ENCODE assay signal across 26 mouse cellular contexts in the genomic region with DNA sequence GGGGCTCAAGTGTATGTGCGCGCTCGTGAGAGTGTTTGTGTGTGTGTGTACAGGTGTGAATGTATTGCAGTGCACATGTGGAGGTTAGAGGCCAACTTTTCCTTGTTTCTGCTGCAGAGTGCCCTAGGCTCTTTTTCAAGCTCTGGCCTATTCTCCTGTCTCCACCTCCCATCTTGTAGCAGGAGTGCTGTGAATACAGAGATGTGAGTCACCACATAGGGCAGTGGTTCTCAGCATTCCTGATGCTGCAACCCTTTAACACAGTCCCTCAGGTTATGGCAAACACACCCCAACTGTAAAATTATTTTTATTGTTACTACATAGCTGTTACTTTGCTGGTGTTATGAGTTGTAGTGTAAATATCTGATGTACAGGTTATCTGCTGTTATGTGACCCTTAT. TPM values are rescaled to one million over a fixed set of nuclear protein-coding genes. Genes with fewer than 3 reads are reported as not detected.
DNase-seq lines count a peak whose midpoint lies in the region; ATAC-seq and TF ChIP-seq lines count a peak whose summit lies in the region.
"Had no signal": no experiment of that assay in that cellular context is flagged by ENCODE, and none has a peak within 500 bp of the region (broad histone marks: within the 10 kb centered on the region; RNA-seq: fewer than 3 reads in every experiment).

No protein-coding gene starts in this region.

- no peaks in the 10 kb centered on the region for H3K9me3 ChIP-seq in hindbrain, embryonic 11.5 days (ENCODE audit: control insufficient read depth, low read length)
- H3K9me3 ChIP-seq: embryonic facial prominence, embryonic 13.5 days; embryonic facial prominence, embryonic 15.5 days; forebrain, embryonic 13.5 days; forebrain, embryonic 15.5 days; G1E had no signal

- peaks cover 11% of the 10 kb centered on the region for H3K4me1 ChIP-seq in embryonic fibroblast, embryonic 13.5 days (ENCODE audit: control insufficient read depth, insufficient read depth, low read length)
- H3K4me1 ChIP-seq in hindbrain, embryonic 11.5 days (replicated peaks; ENCODE audit: control insufficient read depth, insufficient read depth, low read length): no peaks in the 10 kb centered on the region
- H3K4me1 ChIP-seq: embryonic facial prominence, embryonic 13.5 days; embryonic facial prominence, embryonic 15.5 days; forebrain, embryonic 13.5 days; forebrain, embryonic 15.5 days had no signal

- peak overlapping the region; percentile 72; the same call in 1 of the 2 replicates for H3K27ac ChIP-seq in embryonic fibroblast, embryonic 13.5 days (ENCODE audit: insufficient read depth, low read length)
- H3K27ac ChIP-seq in hindbrain, embryonic 11.5 days (ENCODE audit: low read depth, low read length): no peak overlapping the region
- H3K27ac ChIP-seq: embryonic facial prominence, embryonic 13.5 days; embryonic facial prominence, embryonic 15.5 days; forebrain, embryonic 13.5 days; forebrain, embryonic 15.5 days had no signal

- ATAC-seq in hindbrain, embryonic 11.5 days (ENCODE audit: low FRiP score): no peak
- ATAC-seq: activated CD4-positive, CD25-positive, alpha-beta regulatory T cell, adult 4 months; CD4-positive, CD25-positive, alpha-beta regulatory T cell, adult 4 months; forebrain, embryonic 13.5 days; forebrain, embryonic 15.5 days; forebrain, postnatal 0 days had no signal

- DNase-seq in urinary bladder, postnatal 14 days (ENCODE audit: low spot score): peak; percentile 11
- no peak for DNase-seq in urinary bladder, postnatal 36 days (ENCODE audit: low spot score in 2 of 2)
- DNase-seq in NIH3T3 (ENCODE audit: low read depth) (peak; percentile 57), adipocyte (ENCODE audit: low spot score) (no peak)
- DNase-seq in hindbrain, embryonic 11.5 days (ENCODE audit: low spot score): no peak
- DNase-seq: adrenal gland, adult 2 months; adrenal gland, postnatal 10 days; adrenal gland, postnatal 25 days; B cell, adult 2 months; cerebellum, adult 11 months; cerebellum, adult 18-20 months; cerebellum, adult 8-10 months; cerebellum, adult 9-11 months; cerebellum, postnatal 14 days; cerebellum, postnatal 36 days; embryo, embryonic 11 days; forebrain, postnatal 0 days had no signal

- 98% methylated on average over 3 of the region's 3 CpGs for WGBS in hindbrain, embryonic 11.5 days

- no peak for TF ChIP-seq CTCF in embryonic fibroblast, embryonic 13.5 days (IDR thresholded peaks at IDR 0.05; ENCODE audit: borderline replicate concordance, insufficient read depth, low read length)

- no peak overlapping the region for H3K4me2 ChIP-seq in hindbrain, embryonic 11.5 days (replicated peaks; ENCODE audit: low read depth, low read length)
- H3K4me2 ChIP-seq: embryonic facial prominence, embryonic 13.5 days; embryonic facial prominence, embryonic 15.5 days; forebrain, embryonic 13.5 days; forebrain, embryonic 15.5 days had no signal

- no peak overlapping the region for H3K9ac ChIP-seq in hindbrain, embryonic 11.5 days (ENCODE audit: low read depth, low read length)
- H3K9ac ChIP-seq: embryonic facial prominence, embryonic 13.5 days; embryonic facial prominence, embryonic 15.5 days; forebrain, embryonic 13.5 days; forebrain, embryonic 15.5 days; forebrain, postnatal 0 days had no signal

- H3K27me3 ChIP-seq in hindbrain, embryonic 11.5 days (ENCODE audit: control insufficient read depth, insufficient read depth, low read length): no peaks in the 10 kb centered on the region
- H3K27me3 ChIP-seq: CH12.LX; embryonic facial prominence, embryonic 13.5 days; embryonic facial prominence, embryonic 15.5 days; forebrain, embryonic 13.5 days; forebrain, embryonic 15.5 days had no signal

- TF ChIP-seq POLR2A in embryonic fibroblast, embryonic 13.5 days (IDR thresholded peaks at IDR 0.05; ENCODE audit: low read depth, low read length): no peak

- H3K36me3 ChIP-seq in hindbrain, embryonic 11.5 days (ENCODE audit: control insufficient read depth, insufficient read depth, low read length): peaks cover 5% of the 10 kb centered on the region; the same call in 1 of the 2 replicates

- no peak overlapping the region for H3K4me3 ChIP-seq in embryonic fibroblast, embryonic 13.5 days (ENCODE audit: insufficient read depth, low read length)
- no peak overlapping the region for H3K4me3 ChIP-seq in hindbrain, embryonic 11.5 days (ENCODE audit: low read depth, low read length)
- H3K4me3 ChIP-seq: embryonic facial prominence, embryonic 13.5 days; embryonic facial prominence, embryonic 15.5 days; forebrain, embryonic 13.5 days; forebrain, embryonic 15.5 days had no signal

RNA-seq across cellular contexts. Expression of a gene that starts 13.3 kb away (rescaled TPM):
- 49.5 and 55.5 TPM in 2 replicates for polyA plus RNA-seq in embryonic fibroblast, embryonic 13.5 days (2011; ENCODE audit: insufficient read length, low read depth, missing spikeins)
- 134 and 171 TPM in 2 replicates for polyA plus RNA-seq in hindbrain, embryonic 11.5 days (2014; fragmentation: Nextera tagmentation; extraction: Ambion mirVana)

RNA-seq across cellular contexts. Expression of a gene that starts 13.4 kb away (rescaled TPM):
- polyA plus RNA-seq in embryonic fibroblast, embryonic 13.5 days (2011; ENCODE audit: insufficient read length, low read depth, missing spikeins): 19.9 and 20.5 TPM in 2 replicates
- 9.3 and 10.0 TPM in 2 replicates for polyA plus RNA-seq in hindbrain, embryonic 11.5 days (2014; fragmentation: Nextera tagmentation; extraction: Ambion mirVana)

Comparison
In these comparisons a context has a peak if more than half of its experiments do, and no peak if none do; other contexts are left out.
1. DNase-seq: peak in urinary bladder, postnatal 14 days (single experiment) and NIH3T3 (single experiment); none in urinary bladder, postnatal 36 days (0 of 2), hindbrain, embryonic 11.5 days (single experiment) and adipocyte (single experiment).